Mouse (Mus musculus): Measurements from ENCODE around the gene G6pc2. TPM values are rescaled to one million over a fixed set of nuclear protein-coding genes. Genes with fewer than 3 reads are reported as not detected.

Gene G6pc2
- polyA plus RNA-seq, 1 experiment, result 0.25 TPM

- no peak overlapping the region for H3K4me3 ChIP-seq (ENCODE audit: control insufficient read depth, low read depth, low read length)
- no peak overlapping the region for H3K27ac ChIP-seq (ENCODE audit: control insufficient read depth, insufficient read depth, low read depth, low read length)
- H3K4me1 ChIP-seq (ENCODE audit: control insufficient read depth, insufficient read depth, low read length), result no peaks in the 10 kb centered on the region
- no peak for TF ChIP-seq POLR2A (IDR thresholded peaks at IDR 0.05; ENCODE audit: control insufficient read depth, low read depth, low read length)
- no peak for TF ChIP-seq CTCF (IDR thresholded peaks at IDR 0.05; ENCODE audit: control insufficient read depth, insufficient read depth, insufficient replicate concordance, low read depth, low read length)
- H3K36me3 ChIP-seq (ENCODE audit: control insufficient read depth, insufficient read depth, low read length), result no peaks in the 10 kb centered on the region
- no peaks in the 10 kb centered on the region for H3K27me3 ChIP-seq (ENCODE audit: control insufficient read depth, insufficient read depth, low read length)
Measured at GRCm38 (mm10) chr2:69215242-69215641, 4.4 kb downstream of the G6pc2 start.

DNA sequence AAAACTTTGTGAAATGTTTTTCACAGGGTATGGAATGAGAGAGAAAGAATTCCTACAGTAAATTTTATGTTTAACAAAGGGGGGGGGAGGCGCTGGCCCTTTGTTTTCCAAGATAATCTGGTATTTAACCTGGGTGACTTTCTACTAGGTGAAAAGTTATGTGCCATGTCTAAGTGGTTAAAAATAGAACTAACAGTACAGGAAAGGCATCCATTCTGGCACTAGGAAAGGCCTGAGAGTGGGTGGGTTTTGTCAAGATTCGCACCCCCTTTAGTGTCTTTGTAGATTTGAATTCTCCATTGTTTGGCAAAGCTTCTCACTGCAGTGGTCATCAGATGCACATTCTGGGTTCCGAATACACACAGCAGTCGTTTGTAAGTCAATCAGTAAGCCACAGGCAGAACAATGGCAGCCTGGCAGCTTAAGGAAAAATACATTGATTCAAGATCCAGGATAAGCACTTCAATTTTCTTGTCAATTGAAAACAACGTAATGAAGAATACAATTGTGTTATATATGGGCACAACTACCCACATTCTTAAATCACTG is 11.1 kb downstream of the G6pc2 start:
- H3K4me3 ChIP-seq (ENCODE audit: control insufficient read depth, low read depth, low read length), result no peak overlapping the region
- no peaks in the 10 kb centered on the region for H3K27me3 ChIP-seq (ENCODE audit: control insufficient read depth, insufficient read depth, low read length)

DNA sequence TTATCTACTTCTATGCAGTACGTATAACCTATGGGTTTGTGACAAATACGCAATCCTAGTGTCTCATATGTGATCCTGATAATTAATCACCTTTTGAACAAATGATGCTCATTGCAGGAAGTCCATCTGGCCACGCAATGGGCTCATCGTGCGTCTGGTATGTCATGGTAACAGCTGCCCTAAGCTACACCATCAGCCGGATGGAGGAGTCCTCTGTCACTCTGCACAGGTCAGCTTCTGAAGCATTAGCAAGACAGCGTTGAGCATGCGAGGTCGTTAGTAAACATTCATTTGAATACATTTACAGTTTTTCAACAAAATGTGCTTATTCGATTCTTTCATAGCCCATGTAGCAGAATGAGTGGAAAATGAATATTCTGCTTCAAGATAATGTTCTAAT is 11.9 kb downstream of the G6pc2 start:
- no peak for TF ChIP-seq POLR2A (IDR thresholded peaks at IDR 0.05; ENCODE audit: control insufficient read depth, low read depth, low read length)
- TF ChIP-seq CTCF (IDR thresholded peaks at IDR 0.05; ENCODE audit: control insufficient read depth, insufficient read depth, insufficient replicate concordance, low read depth, low read length), result no peak

More for the DNA sequence above, 11.1 kb downstream of the G6pc2 start:
- TF ChIP-seq POLR2A (IDR thresholded peaks at IDR 0.05; ENCODE audit: control insufficient read depth, low read depth, low read length), result no peak
- TF ChIP-seq CTCF (IDR thresholded peaks at IDR 0.05; ENCODE audit: control insufficient read depth, insufficient read depth, insufficient replicate concordance, low read depth, low read length), result no peak
- no peak overlapping the region for H3K27ac ChIP-seq (ENCODE audit: control insufficient read depth, insufficient read depth, low read depth, low read length)
- no peaks in the 10 kb centered on the region for H3K36me3 ChIP-seq (ENCODE audit: control insufficient read depth, insufficient read depth, low read length)
- H3K4me1 ChIP-seq (ENCODE audit: control insufficient read depth, insufficient read depth, low read length), result no peaks in the 10 kb centered on the region

GRCm38 (mm10) chr2:69224724-69225123 is 13.9 kb downstream of the G6pc2 start:
- no peaks in the 10 kb centered on the region for H3K27me3 ChIP-seq (ENCODE audit: control insufficient read depth, insufficient read depth, low read length)
- no peaks in the 10 kb centered on the region for H3K4me1 ChIP-seq (ENCODE audit: control insufficient read depth, insufficient read depth, low read length)
- H3K36me3 ChIP-seq (ENCODE audit: control insufficient read depth, insufficient read depth, low read length), result no peaks in the 10 kb centered on the region
- H3K27ac ChIP-seq (ENCODE audit: control insufficient read depth, insufficient read depth, low read depth, low read length), result no peak overlapping the region
- TF ChIP-seq POLR2A (IDR thresholded peaks at IDR 0.05; ENCODE audit: control insufficient read depth, low read depth, low read length) (no peak), CTCF (IDR thresholded peaks at IDR 0.05; ENCODE audit: control insufficient read depth, insufficient read depth, insufficient replicate concordance, low read depth, low read length) (no peak)
- H3K4me3 ChIP-seq (ENCODE audit: control insufficient read depth, low read depth, low read length), result no peak overlapping the region

More for the DNA sequence above, 11.9 kb downstream of the G6pc2 start:
- H3K4me3 ChIP-seq (ENCODE audit: control insufficient read depth, low read depth, low read length), result no peak overlapping the region
- no peaks in the 10 kb centered on the region for H3K4me1 ChIP-seq (ENCODE audit: control insufficient read depth, insufficient read depth, low read length)
- H3K36me3 ChIP-seq (ENCODE audit: control insufficient read depth, insufficient read depth, low read length), result no peaks in the 10 kb centered on the region
- H3K27ac ChIP-seq (ENCODE audit: control insufficient read depth, insufficient read depth, low read depth, low read length), result no peak overlapping the region
- H3K27me3 ChIP-seq (ENCODE audit: control insufficient read depth, insufficient read depth, low read length), result no peaks in the 10 kb centered on the region

DNA sequence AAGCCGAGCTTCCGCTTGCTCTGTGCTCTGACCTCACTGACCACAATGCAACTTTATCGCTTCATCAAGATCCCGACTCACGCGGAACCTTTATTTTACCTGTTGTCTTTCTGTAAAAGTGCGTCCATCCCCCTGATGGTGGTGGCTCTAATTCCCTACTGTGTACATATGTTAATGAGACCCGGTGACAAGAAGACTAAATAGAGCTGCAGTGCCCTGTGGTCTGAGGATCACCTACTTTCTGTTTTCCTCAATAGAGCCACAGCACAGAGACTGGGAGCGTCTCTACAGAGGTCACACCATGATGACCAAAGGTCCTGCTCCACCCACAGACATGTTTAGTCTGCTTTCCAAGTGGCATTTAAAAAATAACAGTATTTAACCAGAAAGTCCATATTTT is 16.0 kb downstream of the G6pc2 start:
- Histone ChIP-seq H3K27me3 (ENCODE audit: control insufficient read depth, insufficient read depth, low read length) (no peaks in the 10 kb centered on the region), H3K4me3 (ENCODE audit: control insufficient read depth, low read depth, low read length) (no peak overlapping the region), H3K36me3 (ENCODE audit: control insufficient read depth, insufficient read depth, low read length) (no peaks in the 10 kb centered on the region), H3K4me1 (ENCODE audit: control insufficient read depth, insufficient read depth, low read length) (no peaks in the 10 kb centered on the region), H3K27ac (ENCODE audit: control insufficient read depth, insufficient read depth, low read depth, low read length) (no peak overlapping the region)
- TF ChIP-seq CTCF (IDR thresholded peaks at IDR 0.05; ENCODE audit: control insufficient read depth, insufficient read depth, insufficient replicate concordance, low read depth, low read length), result no peak
- no peak for TF ChIP-seq POLR2A (IDR thresholded peaks at IDR 0.05; ENCODE audit: control insufficient read depth, low read depth, low read length)

GRCm38 (mm10) chr2:69228635-69229034 is 17.8 kb downstream of the G6pc2 start:
- Histone ChIP-seq H3K4me1 (ENCODE audit: control insufficient read depth, insufficient read depth, low read length) (no peaks in the 10 kb centered on the region), H3K4me3 (ENCODE audit: control insufficient read depth, low read depth, low read length) (no peak overlapping the region), H3K36me3 (ENCODE audit: control insufficient read depth, insufficient read depth, low read length) (no peaks in the 10 kb centered on the region), H3K27ac (ENCODE audit: control insufficient read depth, insufficient read depth, low read depth, low read length) (no peak overlapping the region), H3K27me3 (ENCODE audit: control insufficient read depth, insufficient read depth, low read length) (no peaks in the 10 kb centered on the region)
- TF ChIP-seq POLR2A (IDR thresholded peaks at IDR 0.05; ENCODE audit: control insufficient read depth, low read depth, low read length) (no peak), CTCF (IDR thresholded peaks at IDR 0.05; ENCODE audit: control insufficient read depth, insufficient read depth, insufficient replicate concordance, low read depth, low read length) (no peak)

DNA sequence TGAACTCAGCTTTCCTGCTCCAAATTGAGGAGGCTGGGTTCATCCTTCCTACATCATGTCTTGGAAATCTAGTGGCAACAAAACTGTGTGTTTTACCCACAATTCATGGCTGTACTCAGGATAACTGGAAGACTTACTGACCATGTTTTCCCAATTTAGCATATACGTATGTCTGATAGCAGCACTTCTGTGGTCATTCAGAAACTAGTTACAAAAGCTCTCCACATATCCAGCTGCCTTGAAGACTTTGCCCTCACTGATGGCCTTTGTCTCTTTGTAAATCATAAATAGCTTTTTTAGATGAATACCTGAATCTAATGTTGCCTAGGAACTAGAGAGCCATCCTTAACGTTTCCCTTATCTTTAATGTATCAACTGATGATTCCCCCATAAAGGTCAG is 19.3 kb downstream of the G6pc2 start:
- no peak overlapping the region for H3K27ac ChIP-seq (ENCODE audit: control insufficient read depth, insufficient read depth, low read depth, low read length)
- no peaks in the 10 kb centered on the region for H3K4me1 ChIP-seq (ENCODE audit: control insufficient read depth, insufficient read depth, low read length)
- no peak overlapping the region for H3K4me3 ChIP-seq (ENCODE audit: control insufficient read depth, low read depth, low read length)
- no peaks in the 10 kb centered on the region for H3K36me3 ChIP-seq (ENCODE audit: control insufficient read depth, insufficient read depth, low read length)
- H3K27me3 ChIP-seq (ENCODE audit: control insufficient read depth, insufficient read depth, low read length), result no peaks in the 10 kb centered on the region
- TF ChIP-seq POLR2A (IDR thresholded peaks at IDR 0.05; ENCODE audit: control insufficient read depth, low read depth, low read length), result no peak
- TF ChIP-seq CTCF (IDR thresholded peaks at IDR 0.05; ENCODE audit: control insufficient read depth, insufficient read depth, insufficient replicate concordance, low read depth, low read length), result no peak

- Histone ChIP-seq H3K27me3 (ENCODE audit: control insufficient read depth, insufficient read depth, low read length) (no peaks in the 10 kb centered on the region), H3K36me3 (ENCODE audit: control insufficient read depth, insufficient read depth, low read length) (no peaks in the 10 kb centered on the region), H3K4me1 (ENCODE audit: control insufficient read depth, insufficient read depth, low read length) (no peaks in the 10 kb centered on the region), H3K4me3 (ENCODE audit: control insufficient read depth, low read depth, low read length) (no peak overlapping the region), H3K27ac (ENCODE audit: control insufficient read depth, insufficient read depth, low read depth, low read length) (no peak overlapping the region)
- TF ChIP-seq POLR2A (IDR thresholded peaks at IDR 0.05; ENCODE audit: control insufficient read depth, low read depth, low read length) (no peak), CTCF (IDR thresholded peaks at IDR 0.05; ENCODE audit: control insufficient read depth, insufficient read depth, insufficient replicate concordance, low read depth, low read length) (no peak)
Measured at GRCm38 (mm10) chr2:69232101-69232500, 21.2 kb downstream of the G6pc2 start.

Data from testis, adult 2 months (tissue).